Mouse (Mus musculus): ENCODE measurements around the gene Acr. TPM values are rescaled to one million over a fixed set of nuclear protein-coding genes. Genes with fewer than 3 reads are reported as not detected.
A peak's percentile ranks its signal among the peaks of the same experiment; 100 is the strongest.

Gene Acr
- polyA plus RNA-seq (2012; rRNA removed) = 0.19 and 0.56 TPM in 2 replicates

GRCm38 (mm10) chr15:89568114-89568513 lies at the start of gene Acr:
Gene Acr, plus strand, starts transcription at chr15:89568326.
- no peaks in the 10 kb centered on the region for H3K27me3 ChIP-seq (ENCODE audit: control insufficient read depth, insufficient read depth, low read length)
- H3K4me3 ChIP-seq (ENCODE audit: low read depth, low read length) = no peak within 1 kb of the TSS
- H3K27ac ChIP-seq (ENCODE audit: insufficient read depth, low read depth, low read length) = no peak within 1 kb of the TSS
- H3K36me3 ChIP-seq (ENCODE audit: control insufficient read depth, insufficient read depth, low read length) = no peaks in the 10 kb centered on the region
- no peaks in the 10 kb centered on the region for H3K4me1 ChIP-seq (ENCODE audit: control insufficient read depth, insufficient read depth, insufficient read length, low read length)
- WGBS = 85% methylated on average over 6 of the region's 6 CpGs
- TF ChIP-seq CTCF (IDR thresholded peaks at IDR 0.05; ENCODE audit: extremely low read depth, insufficient read length, insufficient replicate concordance, low read depth, low read length) (no peak), POLR2A (IDR thresholded peaks at IDR 0.05; ENCODE audit: low read depth, low read length) (no peak)

- no peak overlapping the region for H3K27ac ChIP-seq (ENCODE audit: insufficient read depth, low read depth, low read length)
- no peaks in the 10 kb centered on the region for H3K36me3 ChIP-seq (ENCODE audit: control insufficient read depth, insufficient read depth, low read length)
- no peaks in the 10 kb centered on the region for H3K4me1 ChIP-seq (ENCODE audit: control insufficient read depth, insufficient read depth, insufficient read length, low read length)
- H3K27me3 ChIP-seq (ENCODE audit: control insufficient read depth, insufficient read depth, low read length) = peaks cover 16% of the 10 kb centered on the region
- H3K4me3 ChIP-seq (ENCODE audit: low read depth, low read length) = no peak overlapping the region
- 75% methylated on average over 7 of the region's 7 CpGs for WGBS
- TF ChIP-seq CTCF (IDR thresholded peaks at IDR 0.05; ENCODE audit: extremely low read depth, insufficient read length, insufficient replicate concordance, low read depth, low read length) (no peak), POLR2A (IDR thresholded peaks at IDR 0.05; ENCODE audit: low read depth, low read length) (no peak)
Observed at GRCm38 (mm10) chr15:89521951-89522350, 46.2 kb upstream of the Acr start.

- WGBS = 83% methylated on average over 10 of the region's 10 CpGs
Observed at GRCm38 (mm10) chr15:89522566-89523282, 45.4 kb upstream of the Acr start.

GRCm38 (mm10) chr15:89523283-89523832 lies 44.8 kb upstream of the Acr start:
- no peaks in the 10 kb centered on the region for H3K36me3 ChIP-seq (ENCODE audit: control insufficient read depth, insufficient read depth, low read length)
- WGBS = 37% methylated on average over 47 of the region's 47 CpGs
- H3K4me1 ChIP-seq (ENCODE audit: control insufficient read depth, insufficient read depth, insufficient read length, low read length) = no peaks in the 10 kb centered on the region
- no peak overlapping the region for H3K27ac ChIP-seq (ENCODE audit: insufficient read depth, low read depth, low read length)
- TF ChIP-seq POLR2A (IDR thresholded peaks at IDR 0.05; ENCODE audit: low read depth, low read length) = no peak
- no peak for TF ChIP-seq CTCF (IDR thresholded peaks at IDR 0.05; ENCODE audit: extremely low read depth, insufficient read length, insufficient replicate concordance, low read depth, low read length)
- H3K4me3 ChIP-seq (ENCODE audit: low read depth, low read length) = peak overlapping the region; percentile 34; the same call in 1 of the 2 replicates
- H3K27me3 ChIP-seq (ENCODE audit: control insufficient read depth, insufficient read depth, low read length) = peaks cover 16% of the 10 kb centered on the region

More at GRCm38 (mm10) chr15:89522566-89523282, 45.4 kb upstream of the Acr start:
- Histone ChIP-seq H3K27ac (ENCODE audit: insufficient read depth, low read depth, low read length) (no peak overlapping the region), H3K4me1 (ENCODE audit: control insufficient read depth, insufficient read depth, insufficient read length, low read length) (no peaks in the 10 kb centered on the region), H3K4me3 (ENCODE audit: low read depth, low read length) (no peak overlapping the region), H3K36me3 (ENCODE audit: control insufficient read depth, insufficient read depth, low read length) (no peaks in the 10 kb centered on the region), H3K27me3 (ENCODE audit: control insufficient read depth, insufficient read depth, low read length) (peaks cover 16% of the 10 kb centered on the region)
- TF ChIP-seq CTCF (IDR thresholded peaks at IDR 0.05; ENCODE audit: extremely low read depth, insufficient read length, insufficient replicate concordance, low read depth, low read length) (no peak), POLR2A (IDR thresholded peaks at IDR 0.05; ENCODE audit: low read depth, low read length) (no peak)

- H3K4me3 ChIP-seq (ENCODE audit: low read depth, low read length) = no peak overlapping the region
- 39% methylated on average over 52 of the region's 52 CpGs for whole genome bisulfite sequencing
Observed at GRCm38 (mm10) chr15:89524001-89524571, 44.0 kb upstream of the Acr start.

GRCm38 (mm10) chr15:89524611-89525415 lies 43.3 kb upstream of the Acr start:
- WGBS = 71% methylated on average over 8 of the region's 8 CpGs
- Histone ChIP-seq H3K36me3 (ENCODE audit: control insufficient read depth, insufficient read depth, low read length) (no peaks in the 10 kb centered on the region), H3K27me3 (ENCODE audit: control insufficient read depth, insufficient read depth, low read length) (peaks cover 16% of the 10 kb centered on the region), H3K4me1 (ENCODE audit: control insufficient read depth, insufficient read depth, insufficient read length, low read length) (no peaks in the 10 kb centered on the region), H3K4me3 (ENCODE audit: low read depth, low read length) (no peak overlapping the region), H3K27ac (ENCODE audit: insufficient read depth, low read depth, low read length) (no peak overlapping the region)
- TF ChIP-seq CTCF (IDR thresholded peaks at IDR 0.05; ENCODE audit: extremely low read depth, insufficient read length, insufficient replicate concordance, low read depth, low read length) (no peak), POLR2A (IDR thresholded peaks at IDR 0.05; ENCODE audit: low read depth, low read length) (no peak)

More at GRCm38 (mm10) chr15:89524001-89524571, 44.0 kb upstream of the Acr start:
- no peak for TF ChIP-seq POLR2A (IDR thresholded peaks at IDR 0.05; ENCODE audit: low read depth, low read length)
- TF ChIP-seq CTCF (IDR thresholded peaks at IDR 0.05; ENCODE audit: extremely low read depth, insufficient read length, insufficient replicate concordance, low read depth, low read length) = no peak
- H3K4me1 ChIP-seq (ENCODE audit: control insufficient read depth, insufficient read depth, insufficient read length, low read length) = no peaks in the 10 kb centered on the region
- no peak overlapping the region for H3K27ac ChIP-seq (ENCODE audit: insufficient read depth, low read depth, low read length)
- no peaks in the 10 kb centered on the region for H3K36me3 ChIP-seq (ENCODE audit: control insufficient read depth, insufficient read depth, low read length)
- peaks cover 16% of the 10 kb centered on the region for H3K27me3 ChIP-seq (ENCODE audit: control insufficient read depth, insufficient read depth, low read length)
